Mouse (Mus musculus) urinary bladder, postnatal 14 days (tissue): ENCODE results near the gene Ang.

ENCODE experiments used
- DNase-seq: peaks from one replicate; pipeline ENCODE4 v3.0.0; 2021; ENCODE audit warnings: low spot score

Ang gene

GRCm38 (mm10) chr14:51088970-51089673 is 1.8 kb upstream of the Ang start:
- DNase-seq = peak; percentile 96

- no peak for DNase-seq
Observed at GRCm38 (mm10) chr14:51089674-51090076, 1.3 kb upstream of the Ang start.

GRCm38 (mm10) chr14:51090077-51090781 is 721 bp upstream of the Ang start:
- DNase-seq = peak; percentile 81

- no peak for DNase-seq
Observed at GRCm38 (mm10) chr14:51092073-51092620, 1.2 kb downstream of the Ang start.

- no peak for DNase-seq
Observed at GRCm38 (mm10) chr14:51093496-51093895, 2.5 kb downstream of the Ang start.

GRCm38 (mm10) chr14:51094096-51094875 is 3.3 kb downstream of the Ang start:
- DNase-seq = no peak

- no peak for DNase-seq
Observed at GRCm38 (mm10) chr14:51094921-51095320, 4.0 kb downstream of the Ang start.

- peak; percentile 28 for DNase-seq
Observed at GRCm38 (mm10) chr14:51095736-51096524, 5.0 kb downstream of the Ang start.

- peak; percentile 79 for DNase-seq
Observed at GRCm38 (mm10) chr14:51098300-51098699, 7.3 kb downstream of the Ang start.

GRCm38 (mm10) chr14:51098921-51099320 is 8.0 kb downstream of the Ang start:
- DNase-seq = no peak

- DNase-seq = peak; percentile 36
Observed at GRCm38 (mm10) chr14:51101284-51101683, 10.3 kb downstream of the Ang start.

GRCm38 (mm10) chr14:51103217-51103616 is 12.3 kb downstream of the Ang start:
- peak; percentile 77 for DNase-seq

GRCm38 (mm10) chr14:51104366-51104765 is 13.4 kb downstream of the Ang start:
- peak; percentile 55 for DNase-seq

- no peak for DNase-seq
Observed at GRCm38 (mm10) chr14:51106449-51106967, 15.6 kb downstream of the Ang start.

- DNase-seq = no peak
Observed at GRCm38 (mm10) chr14:51111966-51112365, 21.0 kb downstream of the Ang start.

- no peak for DNase-seq
Observed at GRCm38 (mm10) chr14:51113476-51113875, 22.5 kb downstream of the Ang start.

GRCm38 (mm10) chr14:51113916-51114560 is 23.1 kb downstream of the Ang start, which contains the start of gene Eddm3b:
TSS of gene Eddm3b (plus strand) at chr14:51114426.
- DNase-seq = no peak

GRCm38 (mm10) chr14:51125684-51126083 is 34.7 kb downstream of the Ang start:
- no peak for DNase-seq

- no peak for DNase-seq
Observed at GRCm38 (mm10) chr14:51127648-51128258, 36.8 kb downstream of the Ang start.
